Mouse (Mus musculus) cerebellum, adult 9-10 months (tissue): ENCODE results near the gene 2310003L06Rik.

ENCODE experiments used
- DNase-seq: peaks from one replicate; pipeline ENCODE4 v3.0.0; 2022

2310003L06Rik gene

DNA sequence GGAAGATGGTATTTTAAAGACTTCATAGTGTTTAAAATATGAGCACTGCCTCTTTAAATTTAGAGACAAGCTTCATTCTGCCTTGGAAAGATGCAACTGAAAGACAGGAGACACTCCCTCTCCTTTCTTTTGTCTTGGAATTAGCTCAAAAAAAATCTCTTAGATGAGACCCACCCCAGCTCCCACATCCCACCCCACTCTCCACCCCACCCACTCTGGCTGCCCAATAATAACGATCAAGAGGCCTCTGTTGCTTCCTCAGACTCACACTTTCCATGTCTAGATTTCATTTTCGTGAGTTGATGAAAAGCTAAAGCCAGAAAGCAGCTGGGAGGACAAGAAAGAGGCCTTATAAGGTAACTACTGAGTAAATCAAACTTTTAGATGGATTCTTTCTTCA lies at the start of gene 2310003L06Rik, which contains the start of gene Gm28434:
Gene 2310003L06Rik (plus strand): TSS at position 259 of the 400 bp plus-strand sequence.
Gene Gm28434 (plus strand): TSS at position 317 of the 400 bp plus-strand sequence.
- DNase-seq: no peak

DNA sequence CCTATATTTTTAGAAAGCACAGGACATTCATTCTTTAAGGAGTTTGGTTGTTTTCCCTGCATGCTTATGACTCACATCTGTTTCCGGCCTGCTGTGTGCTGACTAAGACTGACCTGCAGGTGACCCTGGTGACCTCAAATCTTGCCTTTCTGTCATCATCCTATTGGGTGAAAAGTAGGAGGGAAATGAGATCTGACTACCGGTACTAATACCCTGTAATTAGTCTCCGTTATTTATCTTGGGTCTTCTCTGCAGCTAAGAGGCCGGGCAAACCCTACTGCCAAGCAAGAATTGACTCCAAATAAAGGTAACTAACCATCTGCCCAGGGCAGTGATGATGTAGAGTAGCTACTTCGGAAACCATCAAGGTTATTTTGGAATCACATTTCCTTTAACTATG lies 43.9 kb upstream of the 2310003L06Rik start, which contains the start of gene Csn3:
Gene Csn3 (plus strand): TSS at position 208 of the 400 bp plus-strand sequence.
- no peak for DNase-seq

DNA sequence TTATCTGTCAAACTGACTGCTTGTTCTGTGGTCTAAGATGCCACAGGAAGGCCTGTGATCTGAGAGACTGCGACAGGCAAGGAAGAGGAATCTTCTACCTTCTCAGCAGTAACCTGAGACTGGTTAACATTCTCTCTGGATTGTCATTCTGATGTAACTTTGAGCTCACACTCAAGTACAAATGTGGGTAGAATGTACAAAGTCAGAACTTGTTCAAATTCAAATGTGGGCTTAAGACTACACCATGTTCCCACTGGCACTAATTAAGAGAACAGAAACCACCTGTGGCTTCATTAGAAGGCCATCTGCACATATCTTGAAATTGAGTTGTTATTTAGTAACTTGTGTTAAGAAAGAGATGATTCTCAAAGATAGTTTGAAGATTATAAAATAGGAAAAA lies 37.7 kb upstream of the 2310003L06Rik start:
- DNase-seq: no peak

DNA sequence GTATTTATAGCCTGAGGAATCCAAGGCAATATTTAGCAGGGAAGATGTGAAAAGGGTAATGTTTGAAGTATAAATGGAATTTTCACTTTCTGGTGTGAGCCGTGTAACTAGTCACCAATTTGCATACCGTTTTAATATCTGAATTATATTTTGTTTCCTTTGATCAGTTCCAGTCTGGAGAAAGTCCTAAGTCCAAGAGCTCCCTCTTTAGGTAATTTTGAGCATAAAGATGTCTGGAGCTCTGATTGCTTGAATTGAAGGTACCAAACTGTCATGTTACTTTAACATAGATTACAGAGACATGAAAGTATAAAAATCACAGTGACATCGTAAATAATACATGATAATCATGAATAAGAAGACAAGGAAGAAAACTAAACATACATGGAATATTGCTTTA lies 28.5 kb upstream of the 2310003L06Rik start:
- DNase-seq: peak; percentile 11

DNA sequence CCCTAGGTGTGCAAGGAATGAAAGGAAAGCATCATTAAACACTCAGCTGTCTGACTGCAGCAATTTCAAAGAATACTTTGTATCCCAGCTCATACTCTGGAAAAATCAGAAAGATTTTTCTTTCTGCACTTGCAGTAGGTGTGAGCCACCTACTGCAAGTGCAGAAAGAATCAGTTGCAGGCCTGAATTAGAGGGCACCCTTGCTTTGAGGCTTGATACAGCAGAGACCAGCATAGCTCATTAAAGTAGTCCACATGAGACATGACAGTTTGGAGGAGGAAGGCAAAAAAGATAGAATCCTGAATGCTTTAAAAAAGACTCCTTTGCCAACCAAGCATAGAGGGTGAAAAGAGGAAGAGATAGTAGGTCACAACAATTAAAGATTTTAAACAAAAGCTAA lies 26.7 kb upstream of the 2310003L06Rik start:
- DNase-seq: no peak

DNA sequence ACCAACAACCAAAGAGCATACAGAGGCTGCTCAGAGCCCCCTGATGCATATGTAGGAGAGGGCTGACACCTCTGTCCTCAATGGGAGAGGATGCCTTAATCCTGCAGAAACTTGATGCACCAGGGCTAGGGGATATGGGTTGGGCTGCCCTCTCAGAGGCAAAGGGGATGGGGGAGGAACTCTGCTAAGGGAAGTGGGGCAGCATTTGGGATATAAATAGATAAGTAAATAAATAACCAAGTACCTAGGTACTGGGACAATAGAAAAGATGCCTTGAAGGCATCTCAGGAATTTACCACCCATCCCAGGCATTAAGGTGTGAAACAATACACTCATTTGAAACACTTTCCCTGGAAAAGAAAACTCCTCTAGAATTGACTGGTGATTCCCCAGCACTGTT lies 17.4 kb upstream of the 2310003L06Rik start:
- DNase-seq: no peak

DNA sequence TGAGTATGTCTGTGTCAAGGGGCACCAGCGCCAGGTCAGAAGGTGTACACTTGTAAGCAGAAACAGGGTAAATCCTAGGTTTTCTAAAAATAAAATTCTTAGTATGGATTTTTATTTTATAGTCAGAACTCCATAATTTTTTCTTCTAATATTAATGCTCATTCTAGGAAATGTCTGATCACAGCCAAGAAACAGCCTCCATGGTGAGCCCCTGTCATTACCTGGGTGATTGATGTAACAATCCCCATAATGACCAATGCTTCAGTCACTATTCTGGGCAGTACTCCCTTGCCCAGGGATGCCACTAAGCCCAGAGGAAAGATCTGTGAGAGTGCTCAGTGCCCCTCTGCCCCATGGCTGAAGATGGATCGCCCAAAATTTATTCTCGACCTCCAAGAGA lies 9.9 kb downstream of the 2310003L06Rik start, which contains the start of gene Cabs1:
Gene Cabs1 (plus strand): TSS at position 301 of the 400 bp plus-strand sequence.
- no peak for DNase-seq

DNA sequence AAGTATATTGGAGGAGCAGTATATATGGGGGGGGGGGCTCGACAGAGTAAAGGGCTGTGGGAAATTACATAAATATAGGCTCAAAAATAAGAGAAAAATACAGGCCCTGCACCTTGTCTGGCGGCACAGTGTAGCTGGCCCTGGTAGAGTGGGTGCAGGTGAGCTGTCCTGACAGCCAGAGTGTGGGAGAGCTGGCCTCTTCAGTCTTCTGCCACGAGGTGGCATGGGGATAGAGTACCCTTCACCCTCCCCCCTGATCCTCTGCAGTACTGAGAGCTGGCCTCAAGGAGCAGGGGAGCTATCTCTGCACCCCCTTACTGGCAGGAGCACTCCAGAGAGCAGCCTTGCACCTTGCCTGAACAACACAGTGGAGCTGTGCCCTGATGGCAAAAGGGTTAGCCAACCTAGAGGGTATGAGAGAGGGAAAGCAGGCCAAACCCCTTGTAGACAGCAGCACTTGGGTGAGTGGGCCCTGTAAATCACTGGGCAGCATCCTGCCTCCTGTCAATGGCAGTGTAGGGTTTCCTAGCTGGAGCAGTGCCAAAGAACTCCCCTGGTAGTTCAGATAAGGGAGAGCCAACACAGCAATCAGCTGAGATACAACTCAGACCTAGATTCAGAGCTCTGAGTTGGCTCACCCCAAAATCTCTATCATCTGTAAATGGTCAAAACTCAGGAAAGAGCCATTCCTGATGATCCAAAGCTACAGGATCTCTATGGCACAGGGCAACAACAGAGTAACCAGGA lies 13.4 kb downstream of the 2310003L06Rik start:
- no peak for DNase-seq

DNA sequence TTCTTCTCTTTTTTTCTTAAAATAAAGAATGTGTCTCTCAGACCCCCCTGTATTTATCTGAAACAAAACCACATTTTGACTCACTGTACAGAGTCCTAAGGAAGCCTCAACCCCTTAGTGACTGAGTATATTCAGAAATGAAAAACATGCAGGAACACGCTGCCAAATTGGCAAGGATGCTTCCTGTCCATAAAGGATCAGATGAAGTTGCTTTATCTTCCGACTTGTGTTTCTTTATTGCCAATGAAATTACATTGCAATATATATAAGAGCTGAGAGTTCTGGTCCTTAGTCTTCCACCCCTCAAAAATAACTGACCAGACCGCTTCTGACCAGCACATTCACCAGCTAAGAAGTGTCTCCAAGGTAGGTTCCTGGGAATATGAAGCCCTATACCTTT lies 33.0 kb downstream of the 2310003L06Rik start, which contains the start of gene Smr3a:
Gene Smr3a (plus strand): TSS at position 301 of the 400 bp plus-strand sequence.
- no peak for DNase-seq

DNA sequence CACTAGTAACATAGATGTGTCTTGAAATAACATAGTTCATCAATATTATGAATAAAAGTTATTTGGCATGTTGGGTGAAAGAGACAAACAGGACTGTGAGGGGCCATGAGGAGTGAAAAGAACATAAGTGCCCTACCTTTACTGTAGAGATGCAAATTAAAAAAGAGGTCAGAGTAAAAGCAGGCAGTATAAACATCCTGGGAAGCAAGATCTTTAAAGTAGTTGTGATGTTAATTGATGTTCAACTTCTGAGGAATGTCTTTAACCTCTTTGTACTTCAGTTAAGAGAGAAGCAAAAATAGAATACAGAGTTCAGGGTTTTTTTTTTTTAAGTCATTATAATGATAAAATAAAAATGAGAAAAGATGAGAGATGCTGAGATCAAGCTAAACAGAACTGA lies 36.0 kb downstream of the 2310003L06Rik start:
- DNase-seq: no peak
